Mouse (Mus musculus): ENCODE measurements around the gene BC107364. TPM values are rescaled to one million over a fixed set of nuclear protein-coding genes. Genes with fewer than 3 reads are reported as not detected.
"Not testable (repeated sequence)": the region's sequence is repeated elsewhere in the genome, so short reads cannot be mapped to it uniquely, and the experiment has no call there.

Gene BC107364
- polyA plus RNA-seq, 1 experiment from 2014 or later: not detected

DNA sequence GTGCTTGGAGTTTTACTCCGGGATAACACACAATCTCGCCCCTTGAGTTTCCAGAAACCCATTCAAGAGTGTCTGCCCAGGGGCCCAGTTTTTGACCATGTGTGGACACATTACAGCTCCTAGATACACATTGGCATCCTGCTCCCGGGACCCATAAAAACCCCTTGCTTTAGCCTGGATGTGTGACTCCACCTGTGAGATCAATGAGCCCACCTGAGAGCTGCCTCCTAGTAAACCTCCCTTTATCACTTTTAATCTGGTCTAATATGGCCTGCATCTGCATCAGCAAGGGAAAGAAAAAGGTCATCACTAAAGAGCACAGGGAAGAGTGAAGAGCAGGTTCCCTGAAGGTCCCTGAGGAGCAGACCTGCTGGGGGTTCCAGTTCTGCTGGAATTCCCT is 29.8 kb upstream of the BC107364 start:
- WGBS: 94% methylated on average over 3 of the region's 3 CpGs
- H3K36me3 ChIP-seq (replicated peaks): no peaks in the 10 kb centered on the region
- H3K9me3 ChIP-seq: no peaks in the 10 kb centered on the region
- H3K27ac ChIP-seq: no peak overlapping the region
- H3K27me3 ChIP-seq (ENCODE audit: poor library complexity, severe bottlenecking): peaks cover 36% of the 10 kb centered on the region
- DNase-seq (ENCODE audit: extremely low spot score, low spot score): no peak
- H3K4me3 ChIP-seq: no peak overlapping the region
- peaks cover 15% of the 10 kb centered on the region for H3K4me1 ChIP-seq

DNA sequence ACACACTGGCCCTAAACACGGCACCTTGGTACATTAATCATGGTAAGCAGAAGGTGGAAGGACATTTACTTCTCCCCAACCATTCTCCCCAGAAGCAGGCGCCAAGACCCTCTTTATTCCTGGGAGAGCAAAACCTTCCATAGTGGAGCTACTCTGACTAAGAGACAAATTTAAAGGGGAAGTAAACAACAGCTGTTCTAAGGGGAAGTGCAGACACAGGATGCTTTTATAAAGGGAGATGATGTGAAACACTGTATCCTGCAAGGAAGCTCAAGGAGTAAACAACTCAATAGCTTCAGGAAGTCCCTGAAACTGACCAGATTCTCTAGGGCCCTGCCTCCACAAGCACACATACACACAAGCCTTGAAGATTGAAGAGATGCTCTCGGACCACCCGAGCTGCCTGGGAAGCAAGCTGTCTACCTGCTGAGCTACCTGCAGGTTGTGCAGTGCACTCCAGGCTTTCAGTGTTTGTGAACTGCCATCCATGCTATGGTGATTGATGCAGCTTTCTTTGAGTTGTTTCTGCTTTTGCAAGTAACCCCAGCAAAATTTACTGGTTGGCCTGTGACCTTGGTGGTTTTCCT is 28.7 kb upstream of the BC107364 start:
- Histone ChIP-seq H3K36me3 (replicated peaks) (no peaks in the 10 kb centered on the region), H3K27ac (no peak overlapping the region), H3K4me3 (no peak overlapping the region), H3K27me3 (ENCODE audit: poor library complexity, severe bottlenecking) (peaks cover 45% of the 10 kb centered on the region), H3K9me3 (no peaks in the 10 kb centered on the region), H3K4me1 (peaks cover 21% of the 10 kb centered on the region)
- 86% methylated on average over 4 of the region's 4 CpGs for WGBS
- DNase-seq (ENCODE audit: extremely low spot score, low spot score): no peak

DNA sequence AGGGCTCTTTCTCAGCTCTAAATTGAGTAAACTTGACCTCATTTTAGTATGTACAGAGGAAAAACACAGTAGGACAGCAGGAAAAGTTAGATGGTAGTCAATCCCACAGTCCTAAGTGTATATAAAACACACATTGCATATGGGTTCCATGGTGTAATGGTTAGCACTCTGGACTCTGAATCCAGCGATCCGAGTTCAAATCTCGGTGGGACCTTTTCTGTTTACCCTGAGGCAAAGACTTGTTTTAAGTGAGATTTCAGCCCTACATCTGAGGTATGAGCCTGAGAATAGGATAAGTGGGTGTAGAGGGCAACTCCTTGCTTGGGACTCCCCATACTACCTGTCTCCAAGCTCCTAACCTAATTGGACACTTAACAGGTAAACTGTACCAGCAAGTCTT is 27.1 kb upstream of the BC107364 start:
- Histone ChIP-seq H3K27ac (no peak overlapping the region), H3K4me1 (peaks cover 28% of the 10 kb centered on the region), H3K27me3 (ENCODE audit: poor library complexity, severe bottlenecking) (peaks cover 50% of the 10 kb centered on the region), H3K36me3 (replicated peaks) (no peaks in the 10 kb centered on the region), H3K9me3 (no peaks in the 10 kb centered on the region), H3K4me3 (no peak overlapping the region)
- peak; percentile 27 for DNase-seq (ENCODE audit: extremely low spot score, low spot score)
- WGBS: 27% methylated on average over 3 of the region's 3 CpGs

DNA sequence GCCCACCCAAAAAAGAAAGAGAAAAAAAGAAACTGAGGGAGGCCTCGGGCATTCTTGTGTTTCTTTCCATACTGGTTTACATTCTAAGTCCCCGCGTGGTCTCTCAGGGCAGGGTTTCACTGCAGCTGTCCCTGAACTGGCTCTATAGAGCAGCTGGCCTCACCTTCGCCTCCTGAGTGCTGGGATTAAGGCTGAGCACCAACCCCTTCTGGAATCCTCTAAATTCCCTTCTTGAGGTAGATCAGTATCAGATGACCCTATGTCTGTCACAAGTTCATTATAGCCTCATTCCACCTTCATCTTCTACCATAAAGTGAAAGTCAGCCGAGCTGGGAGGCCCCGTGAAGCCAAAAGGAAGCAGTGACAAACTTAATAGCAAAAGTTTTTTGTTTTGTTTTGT is 25.5 kb upstream of the BC107364 start:
- H3K4me1 ChIP-seq: peaks cover 29% of the 10 kb centered on the region

DNA sequence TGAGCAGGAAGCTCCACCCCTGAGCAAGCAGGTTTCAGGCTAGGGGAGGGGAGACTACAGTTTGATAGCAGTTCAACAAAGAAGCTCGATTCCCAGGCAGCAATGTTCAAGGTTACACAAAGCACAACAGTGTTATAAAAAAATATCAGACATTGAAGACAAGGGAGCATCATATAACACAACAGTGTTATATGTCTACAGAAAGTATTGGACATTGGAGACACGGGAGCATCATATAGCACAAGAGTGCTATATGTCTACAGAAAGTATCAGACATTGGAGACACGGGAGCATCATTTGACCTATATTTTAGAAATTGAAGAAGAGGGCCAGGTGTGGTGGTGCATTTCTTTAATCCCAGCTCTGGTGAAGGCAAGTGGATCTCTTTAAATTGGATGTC is 25.0 kb upstream of the BC107364 start:
- H3K27me3 ChIP-seq (ENCODE audit: poor library complexity, severe bottlenecking): peaks cover 62% of the 10 kb centered on the region
- DNase-seq (ENCODE audit: extremely low spot score, low spot score): no peak
- H3K36me3 ChIP-seq (replicated peaks): no peaks in the 10 kb centered on the region
- H3K9me3 ChIP-seq: no peaks in the 10 kb centered on the region
- 59% methylated on average over 3 of the region's 3 CpGs for WGBS
- no peak overlapping the region for H3K27ac ChIP-seq
- no peak overlapping the region for H3K4me3 ChIP-seq
- peaks cover 29% of the 10 kb centered on the region for H3K4me1 ChIP-seq

More for the DNA sequence above, 25.5 kb upstream of the BC107364 start:
- Histone ChIP-seq H3K9me3 (no peaks in the 10 kb centered on the region), H3K4me3 (no peak overlapping the region), H3K27me3 (ENCODE audit: poor library complexity, severe bottlenecking) (peaks cover 57% of the 10 kb centered on the region), H3K27ac (no peak overlapping the region), H3K36me3 (replicated peaks) (no peaks in the 10 kb centered on the region)
- DNase-seq (ENCODE audit: extremely low spot score, low spot score): no peak
- 73% methylated on average over 6 of the region's 6 CpGs for WGBS

GRCm38 (mm10) chr3:96474909-96475655 is 23.0 kb upstream of the BC107364 start:
- DNase-seq (ENCODE audit: extremely low spot score, low spot score): peak; percentile 35
- Histone ChIP-seq H3K4me1 (peaks cover 29% of the 10 kb centered on the region), H3K27ac (peak overlapping the region; percentile 60; the same call in 1 of the 2 replicates), H3K9me3 (no peaks in the 10 kb centered on the region), H3K27me3 (ENCODE audit: poor library complexity, severe bottlenecking) (peaks cover 73% of the 10 kb centered on the region), H3K36me3 (replicated peaks) (no peaks in the 10 kb centered on the region), H3K4me3 (peak overlapping the region; percentile 62)
- WGBS: 1% methylated on average over 44 of the region's 44 CpGs

DNA sequence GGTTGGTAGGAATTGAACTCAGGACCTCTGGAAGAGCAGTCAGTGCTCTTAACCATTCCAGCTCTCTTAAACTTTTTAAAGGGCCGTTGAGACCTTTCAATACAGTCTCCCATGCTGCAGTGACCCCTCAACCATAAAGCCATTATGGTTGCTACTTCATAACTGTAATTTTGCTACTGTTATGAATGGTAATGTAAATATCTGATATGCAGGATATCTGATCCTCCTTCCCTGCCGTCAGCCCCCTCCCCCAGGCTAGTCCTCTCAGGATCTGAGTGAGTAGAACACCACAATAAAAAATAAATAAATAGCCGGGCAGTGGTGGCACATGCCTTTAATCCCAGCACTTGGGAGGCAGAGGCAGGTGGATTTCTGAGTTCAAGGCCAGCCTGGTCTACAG is 21.4 kb upstream of the BC107364 start:
- not testable (repeated sequence) for H3K9me3 ChIP-seq; DNase-seq (ENCODE audit: extremely low spot score, low spot score); H3K4me3 ChIP-seq; H3K36me3 ChIP-seq (replicated peaks); H3K27ac ChIP-seq
- Histone ChIP-seq H3K4me1 (peaks cover 29% of the 10 kb centered on the region), H3K27me3 (ENCODE audit: poor library complexity, severe bottlenecking) (peaks cover 84% of the 10 kb centered on the region)
- 67% methylated on average over 3 of the region's 3 CpGs for WGBS

GRCm38 (mm10) chr3:96472066-96472465 is 20.0 kb upstream of the BC107364 start:
- no peak overlapping the region for H3K27ac ChIP-seq
- DNase-seq (ENCODE audit: extremely low spot score, low spot score): no peak
- no peak overlapping the region for H3K4me3 ChIP-seq
- H3K27me3 ChIP-seq (ENCODE audit: poor library complexity, severe bottlenecking): peaks cover 76% of the 10 kb centered on the region
- H3K9me3 ChIP-seq: no peaks in the 10 kb centered on the region
- 86% methylated on average over 5 of the region's 5 CpGs for WGBS
- peaks cover 23% of the 10 kb centered on the region for H3K4me1 ChIP-seq
- H3K36me3 ChIP-seq (replicated peaks): no peaks in the 10 kb centered on the region

- Histone ChIP-seq H3K27me3 (ENCODE audit: poor library complexity, severe bottlenecking) (peaks cover 75% of the 10 kb centered on the region), H3K4me1 (peaks cover 15% of the 10 kb centered on the region)
- 83% methylated on average over 3 of the region's 3 CpGs for WGBS
Measured at GRCm38 (mm10) chr3:96469626-96470025, 17.5 kb upstream of the BC107364 start.

DNA sequence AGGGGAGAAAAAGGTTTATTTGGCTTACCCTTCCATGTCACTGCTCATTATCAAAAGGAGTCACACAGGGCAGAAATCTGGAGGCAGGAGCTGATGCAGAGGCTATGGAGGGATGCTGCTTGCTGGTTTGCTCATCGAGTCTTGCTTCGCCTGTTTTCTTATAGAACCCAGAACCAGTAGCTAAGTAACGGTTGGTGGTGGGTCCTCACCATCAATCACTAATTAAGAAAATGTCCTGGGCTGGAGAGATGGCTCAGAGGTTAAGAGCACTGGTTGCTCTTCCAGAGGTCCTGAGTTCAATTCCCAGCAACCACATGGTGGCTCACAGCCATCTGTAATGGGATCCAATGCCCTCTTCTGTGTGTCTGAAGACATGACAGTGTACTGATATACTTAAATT is 16.2 kb upstream of the BC107364 start:
- Histone ChIP-seq H3K4me1 (peaks cover 21% of the 10 kb centered on the region), H3K27me3 (ENCODE audit: poor library complexity, severe bottlenecking) (peaks cover 64% of the 10 kb centered on the region)
- 93% methylated on average over 3 of the region's 3 CpGs for WGBS
- H3K36me3 ChIP-seq (replicated peaks); H3K9me3 ChIP-seq; H3K4me3 ChIP-seq; DNase-seq (ENCODE audit: extremely low spot score, low spot score); H3K27ac ChIP-seq: not testable (repeated sequence)

More at GRCm38 (mm10) chr3:96469626-96470025, 17.5 kb upstream of the BC107364 start:
- no peak for DNase-seq (ENCODE audit: extremely low spot score, low spot score)
- H3K4me3 ChIP-seq: no peak overlapping the region
- no peaks in the 10 kb centered on the region for H3K36me3 ChIP-seq (replicated peaks)
- H3K9me3 ChIP-seq: no peaks in the 10 kb centered on the region
- no peak overlapping the region for H3K27ac ChIP-seq

- WGBS: 92% methylated on average over 8 of the region's 8 CpGs
- Histone ChIP-seq H3K4me1 (peaks cover 21% of the 10 kb centered on the region), H3K9me3 (no peaks in the 10 kb centered on the region), H3K36me3 (replicated peaks) (no peaks in the 10 kb centered on the region), H3K4me3 (no peak overlapping the region), H3K27me3 (ENCODE audit: poor library complexity, severe bottlenecking) (peaks cover 57% of the 10 kb centered on the region), H3K27ac (no peak overlapping the region)
- DNase-seq (ENCODE audit: extremely low spot score, low spot score): no peak
Measured at GRCm38 (mm10) chr3:96467641-96468040, 15.5 kb upstream of the BC107364 start.

- Histone ChIP-seq H3K4me1 (peaks cover 21% of the 10 kb centered on the region), H3K27ac (peak overlapping the region; percentile 75), H3K36me3 (replicated peaks) (no peaks in the 10 kb centered on the region), H3K27me3 (ENCODE audit: poor library complexity, severe bottlenecking) (peaks cover 31% of the 10 kb centered on the region), H3K9me3 (no peaks in the 10 kb centered on the region), H3K4me3 (peak overlapping the region; percentile 49)
- peak; percentile 85 for DNase-seq (ENCODE audit: extremely low spot score, low spot score)
- under 1% methylated on average over 25 of the region's 25 CpGs for WGBS
Measured at GRCm38 (mm10) chr3:96463891-96464290, 11.8 kb upstream of the BC107364 start.

GRCm38 (mm10) chr3:96460568-96460870 is 8.4 kb upstream of the BC107364 start:
- WGBS: no CpG with 5 or more reads among the region's 19 CpGs
- not testable (repeated sequence) for DNase-seq (ENCODE audit: extremely low spot score, low spot score); H3K9me3 ChIP-seq; H3K27ac ChIP-seq; H3K36me3 ChIP-seq (replicated peaks); H3K4me3 ChIP-seq
- H3K4me1 ChIP-seq: peaks cover 14% of the 10 kb centered on the region
- H3K27me3 ChIP-seq (ENCODE audit: poor library complexity, severe bottlenecking): peaks cover 15% of the 10 kb centered on the region

Measured in forebrain, embryonic 10.5 days (tissue).